Mouse (Mus musculus): Measurements from ENCODE around the gene Pid1. TPM values are rescaled to one million over a fixed set of nuclear protein-coding genes. Genes with fewer than 3 reads are reported as not detected.
"Not testable (repeated sequence)": the region's sequence is repeated elsewhere in the genome, so short reads cannot be mapped to it uniquely, and the experiment has no call there.

Gene Pid1
- polyA plus RNA-seq, 1 experiment = 3.4 TPM

DNA sequence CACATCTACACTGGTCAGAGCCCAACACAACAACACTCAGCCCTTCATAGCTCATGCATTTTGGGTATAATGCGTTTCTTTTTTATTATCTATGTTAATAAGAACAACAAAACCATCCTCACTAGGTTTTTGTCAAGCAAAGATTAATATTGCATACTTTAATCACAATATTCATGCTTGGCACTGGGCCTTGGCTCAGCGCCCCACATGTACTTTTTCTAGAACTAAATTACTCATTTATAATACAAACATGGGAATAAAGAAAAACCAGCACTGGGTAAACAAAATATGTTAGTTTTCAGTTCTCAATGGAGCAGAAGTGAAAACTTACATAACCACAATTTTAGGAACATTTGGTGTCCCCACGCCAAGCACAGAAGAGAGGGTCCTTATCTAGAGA lies 116.9 kb downstream of the Pid1 start:
- Histone ChIP-seq H3K9me3 (peaks cover 9% of the 10 kb centered on the region), H3K4me1 (no peaks in the 10 kb centered on the region), H3K27me3 (replicated peaks) (no peaks in the 10 kb centered on the region), H3K4me3 (replicated peaks) (no peak overlapping the region), H3K36me3 (replicated peaks; ENCODE audit: low read length) (no peaks in the 10 kb centered on the region)
- no peak for TF ChIP-seq GATA1 (IDR thresholded peaks at IDR 0.05; ENCODE audit: borderline replicate concordance, low read length)
- no peak for TF ChIP-seq FLI1 (IDR thresholded peaks at IDR 0.05; ENCODE audit: low read length)

DNA sequence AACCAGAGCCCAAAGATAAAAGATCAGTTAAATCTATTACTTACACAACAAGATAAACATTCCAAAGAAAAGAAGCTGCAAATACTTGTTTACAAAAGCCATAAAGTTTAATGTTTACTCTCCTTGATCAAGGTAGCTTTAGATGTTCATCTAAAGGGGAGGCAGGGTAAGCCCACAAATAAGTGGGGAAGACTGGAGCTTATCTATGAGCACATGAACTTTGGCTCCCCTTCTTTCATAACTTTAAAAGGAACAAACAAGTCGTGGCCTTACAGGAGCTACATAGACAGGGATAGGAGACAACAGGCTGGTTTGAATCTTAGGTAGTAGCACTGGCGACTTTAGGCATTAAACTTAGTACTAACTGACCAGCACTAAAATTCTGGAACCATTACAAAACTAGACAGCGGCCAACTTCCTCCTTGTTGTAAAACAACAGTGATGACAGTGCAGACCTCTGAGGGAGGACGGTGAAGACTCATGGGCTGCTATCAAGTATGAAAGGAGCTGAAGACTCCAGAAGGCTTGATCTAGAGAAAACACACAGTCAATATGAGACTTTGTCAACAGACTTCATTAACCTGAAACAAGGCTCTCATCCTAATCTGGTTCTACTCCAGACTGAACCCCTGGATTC lies 122.7 kb downstream of the Pid1 start:
- H3K27me3 ChIP-seq (replicated peaks) = no peaks in the 10 kb centered on the region
- no peaks in the 10 kb centered on the region for H3K4me1 ChIP-seq
- TF ChIP-seq GATA1 (IDR thresholded peaks at IDR 0.05; ENCODE audit: borderline replicate concordance, low read length) (no peak), FLI1 (IDR thresholded peaks at IDR 0.05; ENCODE audit: low read length) (no peak)
- H3K9me3 ChIP-seq = peaks cover 17% of the 10 kb centered on the region
- no peaks in the 10 kb centered on the region for H3K36me3 ChIP-seq (replicated peaks; ENCODE audit: low read length)
- no peak overlapping the region for H3K4me3 ChIP-seq (replicated peaks)

DNA sequence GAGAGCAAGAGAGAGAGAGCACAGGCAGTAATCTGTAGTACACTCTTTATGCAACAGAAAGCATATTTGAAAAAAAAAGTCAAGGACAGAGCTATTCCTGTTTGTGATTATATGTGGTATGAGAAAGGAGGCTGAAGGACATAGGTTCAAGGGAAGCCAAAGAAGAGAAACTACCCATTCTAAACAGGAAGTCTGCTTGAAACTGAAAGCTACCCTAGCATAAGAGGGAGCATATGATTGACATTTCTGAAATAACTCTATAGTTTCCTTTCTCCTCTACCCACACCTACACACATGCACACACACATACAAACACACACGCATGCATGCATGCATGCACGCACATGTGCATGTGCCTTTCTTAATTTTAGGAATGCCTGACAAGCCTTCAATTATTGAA lies 123.8 kb downstream of the Pid1 start:
- no peaks in the 10 kb centered on the region for H3K4me1 ChIP-seq
- peaks cover 14% of the 10 kb centered on the region; the same call in 1 of the 2 replicates for H3K9me3 ChIP-seq
- no peaks in the 10 kb centered on the region for H3K27me3 ChIP-seq (replicated peaks)
- no peaks in the 10 kb centered on the region for H3K36me3 ChIP-seq (replicated peaks; ENCODE audit: low read length)
- TF ChIP-seq FLI1 (IDR thresholded peaks at IDR 0.05; ENCODE audit: low read length) = no peak
- TF ChIP-seq GATA1 (IDR thresholded peaks at IDR 0.05; ENCODE audit: borderline replicate concordance, low read length) = no peak
- no peak overlapping the region for H3K4me3 ChIP-seq (replicated peaks)

DNA sequence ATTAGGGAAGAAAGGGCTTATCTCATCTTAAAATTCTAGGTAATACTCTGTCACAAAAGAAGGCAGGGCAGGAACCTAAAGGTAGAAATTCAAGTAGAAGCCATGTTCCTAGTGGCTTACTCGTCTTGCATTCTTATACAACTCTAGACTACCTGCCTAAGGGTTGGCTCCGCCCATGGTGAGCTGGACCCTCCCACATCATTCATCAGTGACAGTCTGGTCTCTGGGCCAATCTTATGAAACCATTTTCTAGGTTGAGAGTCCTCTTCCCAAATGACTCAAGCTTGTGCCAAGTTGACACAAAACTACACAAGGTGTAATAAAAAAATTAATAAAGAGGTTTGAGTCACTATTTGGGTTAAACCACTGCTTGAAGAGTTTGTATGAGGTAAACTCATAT lies 133.5 kb downstream of the Pid1 start:
- Histone ChIP-seq H3K36me3 (replicated peaks; ENCODE audit: low read length) (no peaks in the 10 kb centered on the region), H3K9me3 (peaks cover 38% of the 10 kb centered on the region), H3K4me1 (no peaks in the 10 kb centered on the region), H3K27me3 (replicated peaks) (no peaks in the 10 kb centered on the region), H3K4me3 (replicated peaks) (no peak overlapping the region)
- TF ChIP-seq FLI1 (IDR thresholded peaks at IDR 0.05; ENCODE audit: low read length) = no peak
- no peak for TF ChIP-seq GATA1 (IDR thresholded peaks at IDR 0.05; ENCODE audit: borderline replicate concordance, low read length)

DNA sequence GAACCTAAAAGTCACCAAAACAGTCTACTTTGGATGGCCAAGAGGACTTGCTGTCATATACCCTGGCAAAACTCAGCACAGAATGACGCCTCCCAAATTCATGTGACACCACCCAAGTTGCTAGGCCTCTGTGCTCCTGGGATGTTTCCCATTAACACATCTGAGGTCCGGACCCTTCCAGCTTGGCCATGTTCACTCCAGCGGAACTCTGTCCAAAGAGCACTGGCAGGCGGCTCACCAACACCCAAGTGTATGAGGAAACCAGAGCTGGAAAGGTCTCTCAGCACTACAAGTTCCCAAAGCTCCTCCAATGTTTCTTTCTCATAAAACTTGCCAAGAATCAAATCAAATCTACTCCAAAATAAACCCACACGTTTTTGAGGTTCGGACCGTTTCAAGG lies 138.4 kb downstream of the Pid1 start:
- no peaks in the 10 kb centered on the region for H3K4me1 ChIP-seq
- TF ChIP-seq FLI1 (IDR thresholded peaks at IDR 0.05; ENCODE audit: low read length) (no peak), GATA1 (IDR thresholded peaks at IDR 0.05; ENCODE audit: borderline replicate concordance, low read length) (no peak)
- H3K4me3 ChIP-seq (replicated peaks) = no peak overlapping the region
- peaks cover 43% of the 10 kb centered on the region for H3K9me3 ChIP-seq
- no peaks in the 10 kb centered on the region for H3K36me3 ChIP-seq (replicated peaks; ENCODE audit: low read length)
- no peaks in the 10 kb centered on the region for H3K27me3 ChIP-seq (replicated peaks)

DNA sequence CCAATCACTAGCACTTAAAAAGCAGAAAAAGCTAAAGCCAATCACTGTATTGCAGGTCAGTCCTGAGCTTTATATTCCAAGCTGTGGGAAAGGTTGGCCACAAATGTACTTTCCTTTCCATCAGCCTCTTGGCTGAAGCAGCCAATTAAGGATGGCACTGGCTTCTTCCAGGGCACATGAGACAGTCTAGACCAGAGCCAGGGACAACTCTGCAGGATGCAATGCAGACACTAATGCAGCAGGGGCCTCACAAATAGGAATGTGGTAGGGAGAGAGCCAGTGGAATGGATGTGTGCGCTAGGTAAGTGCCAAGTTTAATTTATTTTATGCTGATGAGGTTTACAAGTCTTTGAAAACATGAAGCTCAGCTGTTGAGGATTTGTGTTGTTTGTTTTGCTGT lies 141.9 kb downstream of the Pid1 start:
- H3K27me3 ChIP-seq (replicated peaks) = no peaks in the 10 kb centered on the region
- TF ChIP-seq FLI1 (IDR thresholded peaks at IDR 0.05; ENCODE audit: low read length) = no peak
- TF ChIP-seq GATA1 (IDR thresholded peaks at IDR 0.05; ENCODE audit: borderline replicate concordance, low read length) = no peak

DNA sequence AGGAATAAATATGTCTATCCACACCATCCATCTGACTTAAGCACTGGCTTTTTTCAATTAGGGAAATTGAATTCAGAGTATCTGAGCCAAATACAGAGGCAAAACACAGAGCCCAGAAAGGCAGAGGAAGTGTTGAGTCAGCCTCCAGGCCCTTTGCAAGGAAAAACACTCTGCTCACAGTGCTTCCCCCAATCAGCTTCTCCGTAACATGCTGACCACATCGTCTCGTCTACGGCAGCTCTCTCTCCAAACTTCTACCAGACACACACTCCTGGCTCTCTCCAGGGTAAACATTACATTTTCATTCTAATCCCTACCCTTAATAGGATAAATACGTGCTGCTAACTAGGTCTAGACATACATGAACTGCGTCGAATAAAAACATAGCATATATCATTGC lies 145.4 kb downstream of the Pid1 start:
- Histone ChIP-seq H3K9me3 (peaks cover 32% of the 10 kb centered on the region), H3K27me3 (replicated peaks) (no peaks in the 10 kb centered on the region), H3K36me3 (replicated peaks; ENCODE audit: low read length) (no peaks in the 10 kb centered on the region), H3K4me3 (replicated peaks) (no peak overlapping the region), H3K4me1 (no peaks in the 10 kb centered on the region)
- TF ChIP-seq GATA1 (IDR thresholded peaks at IDR 0.05; ENCODE audit: borderline replicate concordance, low read length) (no peak), FLI1 (IDR thresholded peaks at IDR 0.05; ENCODE audit: low read length) (no peak)

More for the DNA sequence above, 141.9 kb downstream of the Pid1 start:
- H3K36me3 ChIP-seq (replicated peaks; ENCODE audit: low read length) = no peaks in the 10 kb centered on the region
- H3K4me3 ChIP-seq (replicated peaks) = no peak overlapping the region
- H3K4me1 ChIP-seq = no peaks in the 10 kb centered on the region
- peaks cover 44% of the 10 kb centered on the region for H3K9me3 ChIP-seq

DNA sequence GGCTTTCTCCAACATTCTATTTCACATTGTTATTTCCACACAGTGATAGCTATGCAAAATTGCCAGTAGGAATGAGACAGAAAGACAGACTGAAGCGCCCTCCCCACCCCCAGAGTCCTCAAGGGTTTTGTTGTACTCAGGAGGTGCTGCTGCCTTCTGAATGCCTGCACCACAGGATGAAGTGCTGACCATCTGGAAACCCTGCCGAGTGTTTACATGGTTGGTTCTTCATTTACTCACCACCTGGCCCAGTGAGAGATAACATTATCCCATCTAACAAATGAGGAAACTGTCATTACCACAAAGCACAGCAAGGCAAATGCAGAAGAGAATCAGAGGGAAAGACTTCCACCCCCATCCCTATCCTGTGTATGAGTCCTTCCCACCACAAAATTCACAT lies 146.2 kb downstream of the Pid1 start:
- Histone ChIP-seq H3K36me3 (replicated peaks; ENCODE audit: low read length) (no peaks in the 10 kb centered on the region), H3K27me3 (replicated peaks) (no peaks in the 10 kb centered on the region), H3K9me3 (peaks cover 28% of the 10 kb centered on the region), H3K4me1 (no peaks in the 10 kb centered on the region), H3K4me3 (replicated peaks) (no peak overlapping the region)
- no peak for TF ChIP-seq GATA1 (IDR thresholded peaks at IDR 0.05; ENCODE audit: borderline replicate concordance, low read length)
- TF ChIP-seq FLI1 (IDR thresholded peaks at IDR 0.05; ENCODE audit: low read length) = no peak

DNA sequence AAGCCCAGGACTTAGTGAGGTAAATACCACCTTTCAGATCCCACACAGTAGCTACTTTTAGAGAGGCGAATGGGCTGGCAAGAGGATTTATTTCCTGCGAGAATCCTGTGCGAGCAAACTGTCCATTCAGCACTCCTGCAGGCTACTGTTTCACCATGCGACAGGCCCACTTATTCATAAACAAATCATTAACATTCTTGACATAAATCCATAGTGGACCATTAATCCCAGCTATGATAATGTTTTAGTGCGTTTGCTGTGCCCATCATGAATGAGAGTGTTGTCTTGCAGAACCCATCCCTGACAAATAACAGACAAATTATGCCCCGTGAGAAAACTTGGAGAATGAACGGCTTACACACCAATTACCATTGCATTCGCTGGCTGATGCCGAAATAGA lies 152.5 kb downstream of the Pid1 start:
- 0 out of 2 replicates have a peak, but pooled peaks cover 6% of the 10 kb centered on the region for H3K9me3 ChIP-seq
- H3K36me3 ChIP-seq (replicated peaks; ENCODE audit: low read length) = no peaks in the 10 kb centered on the region
- no peak overlapping the region for H3K4me3 ChIP-seq (replicated peaks)
- TF ChIP-seq GATA1 (IDR thresholded peaks at IDR 0.05; ENCODE audit: borderline replicate concordance, low read length) (no peak), FLI1 (IDR thresholded peaks at IDR 0.05; ENCODE audit: low read length) (no peak)
- H3K4me1 ChIP-seq = no peaks in the 10 kb centered on the region
- H3K27me3 ChIP-seq (replicated peaks) = no peaks in the 10 kb centered on the region

DNA sequence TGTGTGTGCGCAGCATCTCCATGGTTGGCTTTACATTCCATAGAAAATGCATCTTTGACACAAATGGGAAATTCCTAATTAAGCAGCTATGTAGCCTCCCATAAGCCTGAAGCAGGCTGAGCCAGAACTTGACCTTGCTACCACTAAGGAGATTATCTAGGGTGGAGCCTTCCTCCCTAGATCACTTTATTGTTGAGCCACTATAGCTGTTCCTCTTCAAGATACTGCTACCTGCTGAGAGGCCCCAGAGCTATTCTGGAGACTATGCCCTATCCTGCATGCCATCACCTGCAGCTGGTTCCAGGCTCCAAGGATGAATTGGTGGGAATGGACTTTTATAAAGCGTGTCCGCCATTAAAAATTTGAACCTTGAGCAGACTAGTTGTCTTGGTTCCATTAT lies 158.2 kb downstream of the Pid1 start:
- H3K4me1 ChIP-seq; H3K4me3 ChIP-seq (replicated peaks); H3K9me3 ChIP-seq; H3K27me3 ChIP-seq (replicated peaks); H3K36me3 ChIP-seq (replicated peaks; ENCODE audit: low read length): not testable (repeated sequence)

DNA sequence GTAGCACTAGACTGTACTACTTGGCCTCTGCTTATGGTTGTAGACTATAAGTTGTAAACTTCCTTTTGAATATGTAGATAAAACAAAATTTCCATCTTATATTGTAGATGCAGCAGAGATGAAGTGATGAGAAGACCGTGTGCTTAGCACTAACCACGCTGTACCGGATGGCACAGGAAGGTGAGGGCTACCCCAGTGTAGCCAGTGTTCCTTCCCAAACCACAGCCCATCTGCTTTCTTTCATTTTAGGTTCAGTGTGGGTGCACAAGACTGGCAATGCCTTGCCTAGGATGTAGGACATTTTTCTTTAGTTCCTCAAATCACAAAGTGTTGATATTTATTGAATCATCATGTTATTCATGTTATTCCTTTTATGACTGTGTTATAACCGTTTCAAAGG lies 160.5 kb downstream of the Pid1 start:
- Histone ChIP-seq H3K9me3 (no peaks in the 10 kb centered on the region), H3K4me3 (replicated peaks) (no peak overlapping the region), H3K4me1 (no peaks in the 10 kb centered on the region), H3K36me3 (replicated peaks; ENCODE audit: low read length) (no peaks in the 10 kb centered on the region), H3K27me3 (replicated peaks) (no peaks in the 10 kb centered on the region)
- no peak for TF ChIP-seq GATA1 (IDR thresholded peaks at IDR 0.05; ENCODE audit: borderline replicate concordance, low read length)
- no peak for TF ChIP-seq FLI1 (IDR thresholded peaks at IDR 0.05; ENCODE audit: low read length)
